Mouse (Mus musculus) heart, adult 18-20 months (tissue): ENCODE measurements at regions not wholly inside any gene's neighbourhood (a gene's known extent, or its start where the extent isn't known, plus 50 kb on each side); places are given as distances from the start of the nearest gene placed in this dataset.
"Not testable (repeated sequence)": the region's sequence is repeated elsewhere in the genome, so short reads cannot be mapped to it uniquely, and the experiment has no call there.

Source experiments
- DNase-seq, 2 experiments: peaks; one replicate each; pipeline ENCODE4 v3.0.0; 2021 to 2022; ENCODE audit warnings: mixed read lengths in 1 of 2

DNA sequence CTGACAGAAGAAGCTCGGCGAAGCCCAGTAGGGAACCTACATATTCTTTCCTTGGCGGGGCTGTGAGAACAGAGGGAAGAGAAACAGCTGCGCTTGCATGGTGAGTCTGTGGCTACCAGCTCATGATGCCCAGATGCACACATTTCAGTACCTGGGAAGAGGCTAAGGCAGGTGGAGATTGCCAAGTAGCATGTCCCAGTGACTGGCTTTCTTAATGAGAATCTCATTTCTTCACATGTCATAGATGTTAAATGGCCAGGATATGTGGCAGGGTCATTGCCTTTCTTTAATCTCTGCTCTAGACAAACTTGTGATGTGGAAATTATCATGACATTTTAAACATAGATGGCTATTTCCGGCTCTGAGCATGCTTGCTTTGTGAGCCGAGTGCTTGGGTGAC, 109.5 kb upstream of the Tns3 start:
- no peak for DNase-seq

DNA sequence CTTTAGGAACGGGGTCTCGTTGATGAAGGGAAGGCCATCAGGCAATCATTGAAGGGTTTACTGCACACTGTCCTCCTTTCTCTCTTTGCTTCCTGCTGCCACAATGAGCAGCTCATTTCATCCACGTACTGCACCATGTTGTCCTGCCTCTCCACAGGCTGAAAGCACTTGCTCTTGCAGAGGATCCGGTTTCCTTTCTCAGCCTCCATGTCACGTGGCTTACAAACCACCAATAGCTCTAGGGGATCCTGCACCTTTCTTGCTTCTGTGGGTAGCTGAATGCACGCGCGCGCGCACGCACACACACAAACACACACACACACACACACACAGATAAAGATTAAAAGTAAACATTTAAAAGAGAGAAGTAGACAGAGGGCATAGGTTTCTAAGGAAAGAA, 108.9 kb upstream of the Tns3 start:
- no peak for DNase-seq

DNA sequence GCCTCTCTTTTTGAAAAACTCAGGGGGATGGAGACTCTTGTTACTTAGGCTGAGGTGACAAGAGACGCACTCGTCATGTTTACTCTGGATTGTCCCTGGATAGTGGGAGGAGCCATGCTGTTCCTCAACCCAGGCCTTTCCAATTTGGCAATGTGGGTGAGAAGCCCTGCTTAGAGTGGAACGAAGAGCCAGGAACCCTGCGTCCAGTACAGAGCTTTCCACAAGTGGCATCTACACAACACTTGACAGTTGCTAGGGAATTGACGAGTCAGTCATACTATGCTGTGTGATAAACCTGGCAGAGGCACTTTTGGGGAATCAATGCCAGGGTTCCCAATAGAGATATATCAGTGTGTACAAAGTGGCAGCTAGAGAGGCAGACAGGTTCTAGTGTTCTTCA, 108.2 kb upstream of the Tns3 start:
- peak; percentile 49 to 70 for DNase-seq

DNA sequence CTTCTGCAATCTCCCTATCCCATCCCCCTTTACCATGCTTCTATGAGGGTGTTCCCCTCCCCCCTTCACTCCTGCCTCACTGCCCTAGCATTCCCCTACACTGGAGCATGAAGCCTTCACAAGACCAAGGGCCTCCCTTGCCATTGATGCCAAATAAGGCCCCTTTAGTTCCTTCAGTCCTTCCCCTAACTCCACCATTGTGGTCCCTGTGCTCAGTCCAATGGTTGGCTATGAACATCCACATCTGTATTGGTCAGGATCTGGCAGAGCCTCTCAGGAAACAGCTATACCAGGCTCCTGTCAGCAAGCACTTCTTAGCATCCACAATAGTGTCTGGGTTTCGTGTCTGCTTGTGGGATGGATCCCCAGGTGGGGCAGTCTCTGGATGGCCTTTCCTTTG, 104.4 kb upstream of the Tns3 start:
- not testable (repeated sequence) for DNase-seq

DNA sequence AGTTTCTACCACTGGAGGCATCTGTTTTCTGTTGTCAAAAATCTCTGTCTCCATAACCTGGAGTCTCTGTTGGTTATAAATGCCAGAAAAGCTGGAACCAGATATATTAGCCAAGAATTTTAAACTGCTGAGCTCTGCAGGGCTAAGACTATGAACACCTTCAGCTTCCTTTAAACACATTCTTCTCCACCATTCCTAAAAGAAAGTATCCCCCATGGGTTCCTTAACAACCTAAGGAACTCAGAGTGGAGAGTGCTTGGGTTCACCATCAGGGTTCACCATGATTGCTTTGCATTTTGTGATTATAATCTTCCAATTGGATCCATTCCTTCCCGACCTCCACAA, 101.2 kb upstream of the Tns3 start:
- DNase-seq, result no peak

DNA sequence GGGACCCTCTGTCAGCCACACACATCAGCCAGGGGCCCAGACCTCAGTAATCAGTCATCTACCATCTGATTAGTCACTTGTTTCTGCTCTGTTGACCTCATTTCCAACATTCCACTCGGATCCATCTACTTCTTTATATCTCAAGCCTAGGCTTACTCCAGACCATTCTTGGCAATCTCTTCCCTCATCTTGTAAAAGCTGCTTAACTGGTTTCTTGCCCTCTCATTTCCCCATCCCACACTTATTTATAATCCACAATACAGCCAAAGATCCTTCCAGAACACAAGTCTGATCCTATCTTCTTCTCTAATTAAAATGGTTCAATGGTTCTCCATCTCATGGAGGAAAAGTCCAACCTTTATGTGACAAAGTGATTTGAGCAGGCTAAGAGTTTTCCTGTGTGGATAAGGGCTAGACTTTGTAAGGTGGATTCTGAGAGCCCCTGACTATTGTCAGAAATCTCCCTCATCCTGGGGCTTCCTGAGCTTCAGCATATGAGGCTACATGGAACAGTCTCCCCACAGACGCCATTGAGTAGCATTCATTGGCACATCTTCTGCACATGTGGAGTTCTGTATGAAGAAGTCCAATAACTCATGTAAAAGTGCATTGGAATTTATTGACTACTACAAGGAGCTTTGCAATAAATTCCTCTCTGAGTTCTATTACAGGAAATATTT, 100.7 kb upstream of the Tns3 start:
- no peak for DNase-seq

DNA sequence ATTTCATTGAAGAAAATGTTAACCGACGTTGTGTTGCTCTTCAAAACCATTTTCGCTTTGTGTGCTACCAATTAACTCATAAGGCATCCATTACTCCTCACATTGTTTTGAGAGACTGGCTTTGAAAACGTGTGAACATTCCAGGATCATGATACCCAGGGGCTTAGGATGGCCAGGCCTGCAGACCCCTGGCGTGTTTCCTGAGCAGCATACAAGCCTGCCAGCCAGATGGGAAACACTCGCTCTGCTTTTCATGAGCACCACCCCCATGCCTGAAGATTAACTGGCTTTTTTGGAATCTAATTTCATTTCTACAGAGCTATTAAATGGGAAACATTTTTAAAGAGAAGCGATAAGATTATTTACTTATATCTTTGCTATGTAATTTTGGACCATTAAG, 99.1 kb upstream of the Tns3 start:
- DNase-seq, result no peak

DNA sequence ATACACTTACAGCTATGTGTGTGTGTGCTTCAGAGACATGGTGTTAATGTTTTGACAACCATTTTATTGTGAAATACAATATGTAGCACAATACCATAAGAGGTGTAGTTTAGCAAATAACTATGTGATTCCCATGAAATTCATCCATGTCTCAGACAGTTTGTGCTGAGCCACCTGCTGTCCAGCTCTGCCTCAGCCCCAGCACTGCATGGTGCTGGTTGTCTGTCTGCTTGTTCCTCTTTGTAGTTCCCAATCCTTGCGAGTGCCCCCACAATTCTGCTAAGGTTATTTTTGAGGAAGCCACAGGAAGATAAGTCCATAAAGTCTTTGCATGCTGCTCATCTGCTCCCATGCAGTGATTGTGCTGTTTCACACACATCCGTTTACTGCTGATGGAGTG, 97.8 kb upstream of the Tns3 start:
- DNase-seq, result peak in 1 of 2 experiments; percentile 7

DNA sequence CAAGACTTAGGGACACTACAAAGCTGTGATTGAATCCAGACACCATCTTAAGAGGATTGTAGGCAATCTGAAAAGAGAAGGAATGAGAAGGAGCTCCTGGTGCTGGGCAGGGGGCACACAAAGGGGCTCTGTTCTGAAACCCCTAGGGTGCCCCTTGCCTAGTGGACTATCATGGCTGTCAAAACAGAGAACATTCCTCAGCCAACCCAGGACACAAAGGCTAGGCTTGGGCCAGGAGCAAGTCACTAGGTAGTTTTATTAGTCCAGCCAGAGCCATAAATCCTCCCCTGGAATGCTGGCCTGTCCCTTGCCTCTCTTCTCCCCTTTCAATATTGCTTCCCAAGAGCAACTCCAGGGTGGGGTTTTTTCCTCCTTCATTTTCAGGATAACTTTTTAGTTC, 97.3 kb upstream of the Tns3 start:
- DNase-seq, result no peak

DNA sequence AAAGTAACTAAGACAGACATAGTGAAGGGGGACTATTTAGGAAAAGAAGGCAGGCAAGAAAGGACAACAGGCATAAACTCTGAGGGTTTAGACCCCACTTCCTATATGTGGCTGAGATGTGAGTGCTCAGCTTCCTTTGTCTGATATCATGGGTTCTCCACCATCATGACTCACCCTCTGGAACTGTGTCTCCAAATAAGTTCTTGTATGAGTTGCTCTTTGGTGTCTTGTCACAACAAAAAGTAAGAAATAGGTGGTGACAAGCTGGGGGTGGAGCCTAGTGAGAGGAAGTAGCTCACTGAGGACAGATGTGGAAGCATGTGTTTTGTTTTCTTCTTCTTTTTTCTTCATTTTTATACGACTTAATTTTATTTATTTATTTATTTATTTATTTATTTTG, 95.5 kb upstream of the Tns3 start:
- DNase-seq, result no peak

DNA sequence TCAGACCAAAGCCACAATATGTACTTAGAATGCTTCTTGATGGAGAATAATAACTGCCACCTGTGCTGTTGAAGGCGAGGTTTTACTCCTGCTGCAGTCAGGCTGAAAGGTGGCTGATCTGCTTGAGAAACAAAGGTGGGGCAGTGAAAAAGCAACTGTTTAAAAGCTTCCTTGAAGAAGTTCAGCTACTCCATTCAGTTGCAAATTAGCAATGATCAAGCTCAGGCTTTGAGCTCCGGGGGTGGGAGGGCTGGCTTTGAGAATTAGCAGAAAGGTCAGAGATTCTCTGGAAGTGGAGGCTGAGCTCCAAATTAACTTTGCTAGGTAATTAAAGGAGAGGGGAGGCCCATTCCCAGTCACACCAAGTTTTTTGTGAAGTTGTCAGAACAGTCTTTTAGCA, 90.2 kb upstream of the Tns3 start:
- DNase-seq, result not testable (repeated sequence)

DNA sequence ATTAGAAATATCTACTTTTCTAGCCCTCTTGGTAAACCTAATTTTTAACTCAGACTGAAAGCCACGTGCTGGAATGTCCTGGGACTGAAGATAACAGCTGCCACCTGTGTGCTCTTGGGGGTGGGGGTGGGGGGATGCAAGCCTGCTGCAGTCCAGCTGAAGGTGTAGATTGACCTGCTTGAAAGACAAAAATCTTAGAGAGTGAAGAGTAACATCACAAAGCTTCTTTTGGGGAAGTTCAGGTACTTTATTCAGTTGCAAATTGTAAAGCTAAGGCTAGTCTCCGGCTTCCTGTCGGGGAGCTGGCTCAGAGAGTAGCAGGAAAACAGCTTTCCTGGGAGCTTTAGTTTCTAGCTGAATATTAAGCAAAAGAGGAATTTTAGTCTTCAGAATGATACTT, 71.4 kb upstream of the Tns3 start:
- not testable (repeated sequence) for DNase-seq

DNA sequence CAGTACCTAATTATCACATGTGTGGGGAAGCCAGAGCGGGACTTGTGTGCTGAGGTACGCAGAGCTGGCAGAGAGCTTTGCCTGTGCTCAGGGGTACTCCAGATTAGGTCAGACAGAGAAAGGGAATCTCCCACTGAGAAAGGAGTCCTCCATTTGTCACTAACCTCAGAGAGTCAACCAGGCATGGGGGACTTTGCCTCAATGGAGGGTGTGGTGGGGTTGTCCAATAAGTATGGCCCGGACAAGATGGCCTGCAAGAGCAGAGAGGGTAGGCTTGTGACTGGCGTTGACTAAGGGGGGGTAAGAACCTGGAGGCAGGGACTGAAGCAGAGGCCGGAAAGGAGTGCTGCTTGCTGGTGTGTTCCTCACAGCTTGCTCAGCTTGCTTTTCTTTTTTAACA, 62.7 kb upstream of the Tns3 start:
- no peak for DNase-seq

DNA sequence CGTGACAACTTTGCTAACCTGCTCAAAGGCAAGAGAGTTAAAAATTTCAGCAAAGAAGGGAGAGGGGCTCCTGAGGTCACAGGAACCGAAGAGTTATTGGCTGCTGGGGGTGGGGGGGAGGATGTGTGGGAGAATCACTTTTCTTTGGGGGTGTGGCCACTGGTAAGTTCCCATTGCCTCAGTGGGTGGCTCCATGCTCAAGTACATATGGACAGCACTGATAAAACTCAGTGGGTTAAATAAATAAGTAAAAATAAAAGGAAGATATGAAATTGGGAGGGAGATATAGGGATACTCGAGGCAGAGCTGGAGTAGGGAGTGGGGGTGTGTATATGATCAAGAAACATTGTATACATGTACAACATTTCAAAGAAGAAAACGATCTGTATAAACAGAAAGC, 61.2 kb upstream of the Tns3 start:
- no peak for DNase-seq

DNA sequence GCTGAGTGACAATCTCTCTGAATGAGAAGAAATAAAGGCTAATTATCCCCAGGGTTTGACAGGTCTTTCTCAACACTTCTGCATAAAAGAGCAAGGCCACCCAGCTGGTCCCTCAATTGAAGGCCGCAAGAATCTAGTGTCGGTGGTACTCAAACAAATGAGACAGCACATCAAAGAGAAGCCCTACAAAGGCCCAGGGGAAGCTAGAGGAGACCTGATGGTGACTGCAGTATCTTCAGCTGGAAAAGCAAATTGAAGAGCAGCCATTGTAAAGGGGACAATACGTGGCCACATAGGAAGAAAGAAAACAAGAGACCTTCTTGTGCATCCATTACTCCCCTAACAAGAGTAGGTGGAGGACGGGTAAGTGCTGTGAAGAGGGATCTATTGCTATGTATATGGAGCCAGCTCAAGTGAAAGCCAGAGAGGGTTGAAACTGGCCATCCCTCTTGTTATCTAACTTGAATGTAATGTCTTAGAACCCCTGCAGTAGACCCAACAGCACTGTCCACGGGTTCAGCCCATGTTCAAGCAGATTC, 58.8 kb upstream of the Tns3 start:
- no peak for DNase-seq

DNA sequence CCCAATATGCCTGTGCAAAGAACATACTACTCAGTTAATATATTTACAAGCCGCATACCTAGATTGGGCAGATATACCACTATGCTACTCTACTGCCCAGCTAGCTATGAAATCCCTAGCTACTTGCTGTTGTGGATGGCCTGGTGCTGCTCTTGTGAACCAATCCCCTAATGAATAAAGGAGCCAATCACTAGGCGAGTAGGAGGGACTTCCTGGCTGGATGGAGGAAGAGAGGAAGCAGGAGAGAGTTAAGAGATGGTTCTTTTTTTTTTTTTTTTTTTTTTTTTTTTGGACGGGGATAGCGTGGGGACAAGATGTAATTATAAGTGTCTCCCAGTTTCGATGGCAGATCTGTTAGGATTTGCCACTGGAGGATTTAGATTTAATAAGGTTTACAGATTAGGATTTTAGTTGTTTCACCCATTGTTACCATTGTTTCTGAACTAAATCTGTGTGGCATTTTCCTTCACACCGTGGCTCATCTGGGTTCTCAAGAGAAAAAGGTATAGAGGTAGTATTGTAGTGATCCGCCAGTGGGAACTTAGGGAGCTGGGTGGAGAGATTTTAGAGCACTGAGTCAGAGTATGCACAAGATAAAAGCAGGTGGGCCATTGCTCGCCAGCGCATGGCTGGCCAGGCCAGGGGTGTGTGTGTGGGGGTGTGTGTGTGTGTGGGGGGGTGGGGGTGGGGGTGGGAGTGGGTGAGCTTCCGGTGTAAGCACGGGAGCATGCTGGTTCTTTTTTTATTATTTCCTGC, 55.1 kb upstream of the Tns3 start:
- no peak for DNase-seq

DNA sequence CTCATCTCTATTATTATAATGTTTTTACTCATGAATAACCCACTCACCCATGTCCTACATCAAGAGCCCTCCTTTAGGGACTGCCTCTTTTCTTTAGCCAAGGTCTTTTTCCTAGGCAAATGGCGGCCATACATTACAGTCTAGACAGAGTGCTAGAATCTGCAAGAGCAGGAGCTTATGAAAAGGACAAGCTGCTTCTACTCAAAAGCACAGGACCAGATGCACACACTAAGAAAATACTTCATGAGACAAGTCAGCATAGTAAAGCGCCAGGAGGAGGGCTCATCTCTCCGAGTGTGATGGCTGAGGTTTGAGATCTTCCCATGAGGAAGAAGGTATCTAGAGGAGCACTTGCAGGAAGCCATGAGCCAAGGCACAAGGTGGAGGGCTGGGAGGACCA, 53.4 kb upstream of the Tns3 start:
- no peak for DNase-seq

DNA sequence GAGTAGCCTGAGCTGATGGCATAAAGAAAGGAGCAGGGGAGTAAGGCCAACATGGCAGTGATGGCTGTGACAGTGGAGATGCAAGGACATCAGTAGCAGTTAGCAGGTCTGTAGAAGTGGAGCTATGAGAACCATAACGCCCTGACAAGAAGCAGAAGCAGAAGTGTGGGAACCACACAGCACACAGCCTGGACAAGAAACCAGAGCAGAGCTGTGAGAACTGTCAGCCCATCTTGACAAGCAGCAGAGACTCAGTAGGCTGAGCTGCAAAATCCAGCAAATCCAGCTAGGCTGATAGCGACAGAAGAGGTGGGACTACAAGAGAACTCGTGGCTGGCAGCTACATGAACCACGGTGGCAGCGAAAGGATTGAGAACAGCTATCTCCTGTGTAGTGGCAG, 52.5 kb upstream of the Tns3 start:
- no peak for DNase-seq

DNA sequence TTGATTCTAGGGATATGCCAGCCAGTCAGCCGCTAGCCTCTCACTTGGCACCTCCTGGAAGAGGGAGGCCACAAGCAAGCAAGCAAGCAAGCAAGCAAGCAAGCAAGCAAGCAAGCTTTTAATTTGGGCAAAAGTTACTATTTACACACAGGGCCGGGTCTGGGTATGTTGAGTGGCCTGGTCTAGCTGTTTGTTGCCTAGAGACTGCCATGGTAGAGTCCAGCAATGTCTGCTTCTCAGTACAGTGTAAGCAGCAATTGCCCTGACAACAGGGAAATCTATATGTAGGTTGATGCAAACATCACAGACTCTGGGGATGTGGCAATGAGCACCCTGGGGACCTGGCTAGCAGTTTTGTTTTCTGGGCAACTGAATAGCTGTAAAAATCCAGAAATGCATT, 51.4 kb upstream of the Tns3 start:
- DNase-seq, result no peak
